18 mouse cellular contexts compared by ENCODE assay signal in the genomic region with DNA sequence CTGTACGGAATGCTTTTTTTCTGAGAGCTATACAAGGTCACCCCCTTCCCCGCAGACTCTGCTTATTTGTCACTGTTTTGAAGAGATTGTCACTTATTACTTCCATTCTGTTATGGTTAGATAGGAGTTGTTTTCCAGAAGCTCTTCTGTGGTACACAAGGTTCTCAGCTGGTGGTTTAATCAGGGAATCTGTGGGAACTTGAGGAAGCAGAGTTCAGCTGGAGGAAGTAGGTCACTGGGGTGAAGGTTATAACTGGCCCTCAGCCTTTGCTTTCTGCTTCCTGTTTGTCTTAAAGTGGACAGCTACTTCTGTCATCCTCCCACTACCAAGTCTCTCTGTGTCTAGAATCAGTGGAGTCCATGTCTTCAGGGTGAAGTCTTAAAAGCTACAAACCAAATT.
DNase-seq lines count a peak whose midpoint lies in the region; ATAC-seq and TF ChIP-seq lines count a peak whose summit lies in the region.
"Had no signal": no experiment of that assay in that cellular context is flagged by ENCODE, and none has a peak within 500 bp of the region (broad histone marks: within the 10 kb centered on the region; RNA-seq: fewer than 3 reads in every experiment).

No protein-coding gene starts in this region.

- TF ChIP-seq EP300 in heart, adult 2 months (IDR thresholded peaks at IDR 0.05; ENCODE audit: insufficient read depth, low read depth, low read length), result peak; percentile 58; the same call in 1 of the 2 replicates

- no peak overlapping the region for H3K4me2 ChIP-seq in kidney, embryonic 16.5 days (replicated peaks; ENCODE audit: low read depth, low read length)
- no peak overlapping the region for H3K4me2 ChIP-seq in neural tube, embryonic 15.5 days
- H3K4me2 ChIP-seq: embryonic facial prominence, embryonic 12.5 days; forebrain, embryonic 15.5 days; hindbrain, embryonic 13.5 days; intestine, embryonic 15.5 days; lung, embryonic 15.5 days; neural tube, embryonic 12.5 days had no signal

- no peaks in the 10 kb centered on the region for H3K36me3 ChIP-seq in heart, adult 2 months (ENCODE audit: control insufficient read depth, insufficient read depth, low read length)
- H3K36me3 ChIP-seq in kidney, embryonic 16.5 days (ENCODE audit: insufficient read depth, low read length), result no peaks in the 10 kb centered on the region
- no peaks in the 10 kb centered on the region for H3K36me3 ChIP-seq in neural tube, embryonic 15.5 days
- H3K36me3 ChIP-seq: embryonic facial prominence, embryonic 12.5 days; forebrain, embryonic 15.5 days; G1E; hindbrain, embryonic 13.5 days; intestine, embryonic 15.5 days; lung, embryonic 15.5 days; neural tube, embryonic 12.5 days had no signal

- no peaks in the 10 kb centered on the region for H3K79me2 ChIP-seq in heart, adult 2 months (replicated peaks; ENCODE audit: control insufficient read depth, insufficient read depth, low read length)

- no peaks in the 10 kb centered on the region for H3K27me3 ChIP-seq in heart, adult 2 months (ENCODE audit: control insufficient read depth, insufficient read depth, low read length)
- H3K27me3 ChIP-seq in kidney, embryonic 16.5 days (ENCODE audit: insufficient read depth, low read length), result no peaks in the 10 kb centered on the region
- H3K27me3 ChIP-seq in neural tube, embryonic 15.5 days (replicated peaks), result no peaks in the 10 kb centered on the region
- H3K27me3 ChIP-seq: embryonic facial prominence, embryonic 12.5 days; forebrain, embryonic 15.5 days; hindbrain, embryonic 13.5 days; intestine, embryonic 15.5 days; lung, embryonic 15.5 days; neural tube, embryonic 12.5 days had no signal

- H3K4me1 ChIP-seq in heart, adult 2 months (ENCODE audit: control insufficient read depth, insufficient read depth, low read length), result peaks cover 1% of the 10 kb centered on the region; the same call in 1 of the 2 replicates
- no peaks in the 10 kb centered on the region for H3K4me1 ChIP-seq in kidney, embryonic 16.5 days (ENCODE audit: insufficient read depth, low read length)
- H3K4me1 ChIP-seq in brown adipose tissue, adult 24 weeks (ENCODE audit: control insufficient read depth, insufficient read depth, insufficient read length, low read length), result peaks cover 9% of the 10 kb centered on the region; the same call in 1 of the 2 replicates
- no peaks in the 10 kb centered on the region for H3K4me1 ChIP-seq in neural tube, embryonic 15.5 days
- H3K4me1 ChIP-seq: embryonic facial prominence, embryonic 12.5 days; forebrain, embryonic 15.5 days; hindbrain, embryonic 13.5 days; intestine, embryonic 15.5 days; lung, embryonic 15.5 days; neural tube, embryonic 12.5 days had no signal

- no peaks in the 10 kb centered on the region for H3K9me3 ChIP-seq in kidney, embryonic 16.5 days (ENCODE audit: low read length)
- no peaks in the 10 kb centered on the region for H3K9me3 ChIP-seq in neural tube, embryonic 15.5 days (replicated peaks)
- H3K9me3 ChIP-seq: embryonic facial prominence, embryonic 12.5 days; forebrain, embryonic 15.5 days; G1E; hindbrain, embryonic 13.5 days; intestine, embryonic 15.5 days; lung, embryonic 15.5 days; neural tube, embryonic 12.5 days had no signal

- H3K27ac ChIP-seq in heart, adult 2 months, result peak overlapping the region; percentile 49
- no peak overlapping the region for H3K27ac ChIP-seq in kidney, embryonic 16.5 days (ENCODE audit: low read length)
- H3K27ac ChIP-seq in brown adipose tissue, adult 24 weeks (replicated peaks; ENCODE audit: low read depth, low read length), result peak overlapping the region; percentile 49; the same call in 1 of the 2 replicates
- no peak overlapping the region for H3K27ac ChIP-seq in neural tube, embryonic 15.5 days (replicated peaks)
- H3K27ac ChIP-seq: embryonic facial prominence, embryonic 12.5 days; forebrain, embryonic 15.5 days; hindbrain, embryonic 13.5 days; intestine, embryonic 15.5 days; lung, embryonic 15.5 days; neural tube, embryonic 12.5 days had no signal

- WGBS in heart, adult 2 months, result 53% methylated on average over 2 of the region's 2 CpGs
- WGBS in kidney, embryonic 16.5 days, result 77% methylated on average over 2 of the region's 2 CpGs
- 90% methylated on average over 2 of the region's 2 CpGs for WGBS in neural tube, embryonic 15.5 days

- ATAC-seq in kidney, embryonic 16.5 days (ENCODE audit: low FRiP score, low TSS enrichment), result no peak
- ATAC-seq in neural tube, embryonic 15.5 days (ENCODE audit: low FRiP score), result no peak
- ATAC-seq: CD4-positive, CD25-positive, alpha-beta regulatory T cell, adult 4 months; forebrain, embryonic 15.5 days; intestine, embryonic 15.5 days had no signal

- H3K4me3 ChIP-seq in heart, adult 2 months, result no peak overlapping the region
- no peak overlapping the region for H3K4me3 ChIP-seq in kidney, embryonic 16.5 days (ENCODE audit: low read length)
- no peak overlapping the region for H3K4me3 ChIP-seq in brown adipose tissue, adult 24 weeks (ENCODE audit: insufficient read depth, low read depth, low read length)
- no peak overlapping the region for H3K4me3 ChIP-seq in neural tube, embryonic 15.5 days (replicated peaks)
- H3K4me3 ChIP-seq: embryonic facial prominence, embryonic 12.5 days; forebrain, embryonic 15.5 days; hindbrain, embryonic 13.5 days; intestine, embryonic 15.5 days; lung, embryonic 15.5 days; neural tube, embryonic 12.5 days had no signal

- TF ChIP-seq POLR2A in heart, adult 2 months (IDR thresholded peaks at IDR 0.05; ENCODE audit: insufficient read depth, low read depth, low read length), result no peak

- no peak for TF ChIP-seq CTCF in heart, adult 2 months (IDR thresholded peaks at IDR 0.05)

- no peak overlapping the region for H3K9ac ChIP-seq in heart, adult 2 months (ENCODE audit: low read depth, low read length)
- H3K9ac ChIP-seq in kidney, embryonic 16.5 days (replicated peaks; ENCODE audit: low read length), result no peak overlapping the region
- no peak overlapping the region for H3K9ac ChIP-seq in neural tube, embryonic 15.5 days (replicated peaks)
- H3K9ac ChIP-seq: embryonic facial prominence, embryonic 12.5 days; forebrain, embryonic 15.5 days; hindbrain, embryonic 13.5 days; intestine, embryonic 15.5 days; lung, embryonic 15.5 days; neural tube, embryonic 12.5 days had no signal

- DNase-seq in heart, adult 2 months, result peak in 1 of 2 experiments; percentile 23
- DNase-seq in heart, postnatal 4 days, result no peak
- DNase-seq in kidney, postnatal 10 days, result peak; percentile 16
- peak; percentile 77 for DNase-seq in 416B (ENCODE audit: low read depth)
- DNase-seq: cerebellum, adult 2 months; right cerebral cortex, postnatal 14 days; thymus, postnatal 25 days had no signal

- intact Hi-C loops in heart, adult 2 months (cut with DNase I), result loop anchor here (5.0 kb wide), 1 partner anchor 38 kb away; no protein-coding TSS in a partner anchor

Comparison
In these comparisons a context has a peak if more than half of its experiments do, and no peak if none do; other contexts are left out.
1. H3K27ac ChIP-seq: peak in heart, adult 2 months (single experiment) and brown adipose tissue, adult 24 weeks (single experiment); none in kidney, embryonic 16.5 days (single experiment) and neural tube, embryonic 15.5 days (single experiment).